Mouse (Mus musculus) kidney, postnatal 0 days (tissue): ENCODE results near the gene Zfhx3. TPM values are rescaled to one million over a fixed set of nuclear protein-coding genes. Genes with fewer than 3 reads are reported as not detected.

Experiments used
- ATAC-seq: fragments of 200-750 bp; cut with Nextera tagmentation; replicated peaks from 2 replicates; pipeline ENCODE4 v1.8.0; 2017; ENCODE audit warnings: low read depth, moderate number of reproducible peaks, moderate TSS enrichment, moderate library complexity; ENCODE audit not compliant: low FRiP score
- DNase-seq: peaks from one replicate; pipeline ENCODE4 v3.0.0-alpha.2; 2016; ENCODE audit warnings: low spot score
- H3K27ac ChIP-seq: fragments of 300-500 bp; sonication (generic); 2 replicates; pipeline ENCODE4 v1.5.1; 2014; ENCODE audit warnings: mild to moderate bottlenecking
- H3K27me3 ChIP-seq: fragments of 300-500 bp; sonication (generic); 2 replicates; pipeline ENCODE4 v1.6.1; 2014; ENCODE audit warnings: low read length, mixed read lengths; ENCODE audit not compliant: insufficient read depth
- H3K36me3 ChIP-seq: fragments of 300-500 bp; sonication (generic); 2 replicates; pipeline ENCODE4 v1.6.1; 2014; ENCODE audit warnings: low read length, mixed read lengths; ENCODE audit not compliant: insufficient read depth
- H3K4me1 ChIP-seq: fragments of 300-500 bp; sonication (generic); replicated peaks from 2 replicates; pipeline ENCODE4 v1.6.1; 2014; ENCODE audit warnings: antibody characterized with exemption, low read length, mixed read lengths; ENCODE audit not compliant: insufficient read depth
- H3K4me2 ChIP-seq: fragments of 300-500 bp; sonication (generic); 2 replicates; pipeline ENCODE4 v1.6.1; 2014; ENCODE audit warnings: mild to moderate bottlenecking, low read length, moderate library complexity, mixed read lengths
- H3K4me3 ChIP-seq: fragments of 300-500 bp; sonication (generic); replicated peaks from 2 replicates; pipeline ENCODE4 v1.5.1; 2014; ENCODE audit warnings: low read depth, low read length
- H3K9ac ChIP-seq: fragments of 300-500 bp; sonication (generic); 2 replicates; pipeline ENCODE4 v1.6.1; 2014; ENCODE audit warnings: low read depth, low read length
- H3K9me3 ChIP-seq: fragments of 300-500 bp; sonication (generic); replicated peaks from 2 replicates; pipeline ENCODE4 v1.6.1; 2016; ENCODE audit warnings: low read length, inconsistent platforms, mixed read lengths
- CTCF ChIP-seq: IDR thresholded peaks from 2 replicates; pipeline ENCODE4 v1.5.1; 2016; ENCODE audit warnings: antibody characterized with exemption, low read depth, mild to moderate bottlenecking, moderate library complexity
- WGBS: fragments of 180-500 bp; shearing (Covaris S2); extraction: QIAGEN DNeasy Blood & Tissue Kit; methylation state at CpG from one replicate; pipeline ENCODE4 v1.1.7; 2014; 5-methylcytosine and 5-hydroxymethylcytosine counted together
- polyA plus RNA-seq: library from polyadenylated mRNA; unstranded; fragments of >200 nt; fragmentation: Nextera tagmentation; extraction: Ambion mirVana; gene quantifications from 2 replicates; pipeline ENCODE4 v1.2.1, GENCODE M21; 2015

The Zfhx3 gene
- polyA plus RNA-seq, 1 experiment from 2014 or later: 5.0 TPM

GRCm38 (mm10) chr8:108729667-108730329 is 787.4 kb downstream of the Zfhx3 start:
- H3K4me1 ChIP-seq: peaks cover 72% of the 10 kb centered on the region
- H3K27ac ChIP-seq: peak overlapping the region; percentile 50; the same call in 1 of the 2 replicates
- H3K27me3 ChIP-seq: no peaks in the 10 kb centered on the region
- ATAC-seq (no peak), DNase-seq (no peak)
- no peak overlapping the region for H3K4me3 ChIP-seq
- no peaks in the 10 kb centered on the region for H3K9me3 ChIP-seq
- 40% methylated on average over 12 of the region's 12 CpGs for WGBS
- no peaks in the 10 kb centered on the region for H3K36me3 ChIP-seq
- no peak overlapping the region for H3K4me2 ChIP-seq
- no peak for TF ChIP-seq CTCF
- H3K9ac ChIP-seq: no peak overlapping the region

GRCm38 (mm10) chr8:108730907-108731440 is 788.5 kb downstream of the Zfhx3 start:
- Histone ChIP-seq H3K4me2 (no peak overlapping the region), H3K36me3 (no peaks in the 10 kb centered on the region), H3K27ac (no peak overlapping the region), H3K9ac (no peak overlapping the region), H3K4me3 (no peak overlapping the region), H3K9me3 (no peaks in the 10 kb centered on the region), H3K27me3 (no peaks in the 10 kb centered on the region), H3K4me1 (peaks cover 64% of the 10 kb centered on the region)
- no peak for TF ChIP-seq CTCF
- WGBS: 29% methylated on average over 9 of the region's 9 CpGs
- ATAC-seq (no peak), DNase-seq (no peak)

GRCm38 (mm10) chr8:108732500-108732899 is 790.1 kb downstream of the Zfhx3 start:
- H3K27ac ChIP-seq: no peak overlapping the region
- WGBS: 25% methylated on average over 11 of the region's 11 CpGs
- no peak for TF ChIP-seq CTCF
- DNase-seq: peak; percentile 77
- H3K4me1 ChIP-seq: peaks cover 66% of the 10 kb centered on the region
- H3K9me3 ChIP-seq: no peaks in the 10 kb centered on the region
- H3K4me3 ChIP-seq: no peak overlapping the region
- no peaks in the 10 kb centered on the region for H3K36me3 ChIP-seq
- no peak overlapping the region for H3K9ac ChIP-seq
- no peaks in the 10 kb centered on the region for H3K27me3 ChIP-seq
- ATAC-seq: 0 out of 2 replicates have a peak, but pooled peaks have one; percentile 52
- no peak overlapping the region for H3K4me2 ChIP-seq

GRCm38 (mm10) chr8:108733385-108733784 is 790.9 kb downstream of the Zfhx3 start:
- Histone ChIP-seq H3K9me3 (no peaks in the 10 kb centered on the region), H3K27me3 (no peaks in the 10 kb centered on the region), H3K4me3 (no peak overlapping the region), H3K36me3 (no peaks in the 10 kb centered on the region), H3K27ac (peak overlapping the region; percentile 56; the same call in 1 of the 2 replicates), H3K4me1 (peaks cover 68% of the 10 kb centered on the region), H3K9ac (no peak overlapping the region), H3K4me2 (no peak overlapping the region)
- DNase-seq: no peak
- no peak for TF ChIP-seq CTCF
- 58% methylated on average over 5 of the region's 5 CpGs for WGBS
- ATAC-seq: 0 out of 2 replicates have a peak, but pooled peaks have one; percentile 6

- Histone ChIP-seq H3K4me1 (peaks cover 49% of the 10 kb centered on the region), H3K27me3 (no peaks in the 10 kb centered on the region), H3K9me3 (no peaks in the 10 kb centered on the region), H3K36me3 (no peaks in the 10 kb centered on the region), H3K4me3 (no peak overlapping the region), H3K4me2 (0 out of 2 replicates have a peak overlapping the region, but pooled peaks have one; percentile 13), H3K9ac (no peak overlapping the region), H3K27ac (no peak overlapping the region)
- WGBS: 24% methylated on average over 9 of the region's 9 CpGs
- TF ChIP-seq CTCF: no peak
- ATAC-seq (no peak), DNase-seq (peak; percentile 78)
Observed at GRCm38 (mm10) chr8:108736442-108736841, 794.0 kb downstream of the Zfhx3 start.

- Histone ChIP-seq H3K36me3 (no peaks in the 10 kb centered on the region), H3K27me3 (no peaks in the 10 kb centered on the region), H3K4me2 (no peak overlapping the region), H3K9ac (no peak overlapping the region), H3K27ac (no peak overlapping the region), H3K9me3 (no peaks in the 10 kb centered on the region), H3K4me3 (no peak overlapping the region), H3K4me1 (peaks cover 32% of the 10 kb centered on the region)
- no peak for DNase-seq
- no peak for TF ChIP-seq CTCF
- ATAC-seq: no peak
- 94% methylated on average over 10 of the region's 10 CpGs for WGBS
Observed at GRCm38 (mm10) chr8:108738179-108738578, 795.7 kb downstream of the Zfhx3 start.
